Mouse (Mus musculus) adrenal gland, postnatal 4 days (tissue): ENCODE results near the gene Lta. TPM values are rescaled to one million over a fixed set of nuclear protein-coding genes. Genes with fewer than 3 reads are reported as not detected.

ENCODE experiments used
- DNase-seq, 2 experiments: peaks; one replicate each; pipeline ENCODE4 v3.0.0; 2021 to 2022; ENCODE audit warnings: low spot score in 2 of 2, mixed read lengths in 2 of 2
- microRNA-seq: library from miRNA; unstranded; fragments of <30 nt; microRNA quantifications from one replicate; pipeline ENCODE4 v1.2.0, GENCODE M21; 2021
- total RNA-seq, 2 experiments: library from RNA; stranded (reverse); gene quantifications; 2 replicates each; pipeline ENCODE4 v1.2.3; 2021

The Lta gene
- total RNA-seq, 2 experiments from 2014 or later = 0.73 to 0.78 TPM

DNA sequence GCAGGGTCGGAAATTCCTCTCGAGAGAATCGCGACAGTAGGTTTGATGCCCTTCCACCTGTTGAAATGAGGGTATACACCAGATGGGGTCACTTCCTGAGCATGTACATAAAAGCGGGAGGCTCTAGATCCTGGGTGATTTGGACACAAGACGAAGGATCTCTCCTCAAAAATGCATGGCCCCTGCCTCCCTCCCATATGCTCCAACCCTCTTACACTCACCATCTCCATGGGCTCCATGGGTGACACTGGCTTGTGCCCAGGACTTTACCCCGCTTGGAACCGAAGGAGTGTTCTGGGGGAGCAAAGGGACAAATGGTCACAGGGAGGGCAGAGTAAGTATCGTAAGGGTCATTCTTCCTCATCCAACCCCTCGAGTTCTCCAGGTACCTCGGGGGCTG lies 43.7 kb downstream of the Lta start:
- no peak for DNase-seq

DNA sequence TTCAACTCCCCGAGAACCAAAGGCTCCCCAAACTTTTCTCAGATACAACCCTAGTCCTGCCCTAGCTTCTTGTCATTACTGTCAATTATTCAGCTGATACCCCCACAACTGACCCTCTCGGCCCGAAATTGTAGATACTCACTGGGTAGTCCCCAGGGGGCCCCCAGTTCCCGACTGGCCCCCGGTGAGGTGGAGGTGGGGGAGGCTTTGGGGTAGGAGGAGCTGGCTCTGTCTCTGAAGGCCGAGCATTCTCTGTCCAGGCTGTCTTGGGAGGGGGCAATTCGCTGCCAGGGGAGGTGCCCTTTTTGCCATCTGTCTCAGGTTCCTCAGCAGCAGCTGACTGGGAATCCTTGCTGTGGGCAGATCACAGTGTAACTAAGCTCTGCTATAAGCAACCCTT lies 45.5 kb downstream of the Lta start:
- no peak for DNase-seq

GRCm38 (mm10) chr17:35158850-35159593 lies 46.1 kb downstream of the Lta start:
- no peak for DNase-seq

DNA sequence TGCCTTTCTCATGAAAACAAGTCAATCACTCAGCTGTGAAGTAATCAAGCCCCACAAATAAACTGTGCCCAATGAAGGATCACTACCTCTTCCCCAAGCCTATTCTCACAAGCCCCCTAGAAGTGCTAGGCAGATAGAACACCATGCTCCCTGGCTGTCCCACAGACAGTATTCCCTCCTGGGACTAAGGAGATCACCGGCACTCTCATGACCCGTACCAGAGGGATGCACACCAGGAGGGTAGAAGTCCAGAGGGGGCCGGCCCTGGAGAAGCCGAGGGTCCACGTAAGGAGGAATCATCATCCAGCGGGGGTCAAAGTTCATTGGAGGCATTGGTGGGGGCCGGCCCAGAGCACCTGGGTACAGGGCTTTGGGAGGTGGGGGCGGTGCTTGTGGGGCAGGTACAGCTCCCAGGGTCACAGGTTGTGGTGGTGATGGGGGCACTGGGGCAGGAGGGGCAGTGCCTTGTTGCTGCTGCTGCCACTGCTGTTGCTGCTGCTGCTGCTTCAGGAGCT lies 47.4 kb downstream of the Lta start:
- DNase-seq = no peak

GRCm38 (mm10) chr17:35157254-35157653 lies 47.9 kb downstream of the Lta start:
- DNase-seq = no peak

- no peak for DNase-seq
Measured at GRCm38 (mm10) chr17:35156461-35157200, 48.5 kb downstream of the Lta start.

- DNase-seq = no peak
Measured at GRCm38 (mm10) chr17:35155451-35155850, 49.7 kb downstream of the Lta start.

DNA sequence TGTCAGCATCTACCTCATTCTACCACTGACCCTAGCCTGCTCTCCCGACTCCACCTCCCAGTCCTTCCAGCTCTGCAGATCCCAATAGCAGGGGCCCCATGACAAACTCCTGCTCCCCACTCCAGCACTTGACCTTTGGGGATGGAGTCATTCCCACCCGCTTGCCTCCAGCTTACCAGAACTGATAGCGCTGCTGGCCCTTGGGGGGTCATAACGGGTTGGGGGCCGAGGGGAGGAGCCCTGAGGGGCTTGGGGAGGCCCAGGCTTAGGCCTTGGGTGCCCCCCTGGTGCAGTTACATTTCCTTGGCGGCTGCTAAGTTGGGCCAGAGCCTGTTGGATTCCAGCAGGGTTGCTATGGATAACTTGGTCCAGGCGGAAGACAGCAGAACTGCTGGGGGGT lies 50.5 kb downstream of the Lta start:
- DNase-seq = no peak

DNA sequence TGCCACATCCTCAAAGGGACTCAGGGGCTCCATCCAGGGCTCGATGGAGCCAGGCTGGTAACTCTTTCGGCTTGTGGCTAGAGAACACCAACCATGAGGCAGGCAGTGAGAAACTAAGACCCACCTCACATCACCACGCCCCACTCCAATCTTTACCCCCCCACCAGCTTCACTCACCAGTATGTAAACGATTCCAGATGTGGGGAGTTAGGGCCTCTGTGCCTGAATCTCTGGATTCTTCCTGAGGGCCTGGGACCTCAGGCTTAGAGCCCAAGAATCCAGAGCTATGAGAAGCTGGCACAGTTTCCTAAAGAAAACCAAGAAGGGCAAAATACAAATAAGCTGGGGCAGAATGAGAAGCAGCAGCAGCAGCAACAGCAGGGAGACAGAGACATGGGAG lies 51.2 kb downstream of the Lta start:
- no peak for DNase-seq

Small RNA genes within 50 kb of the gene (microRNA-seq; reads per million reads assigned to microRNA genes)
- not detected for gene Mir6973a
- not detected for gene Mir6974
- 2.1 reads per million for gene Mir6975
- not detected for gene Mir8094

Other genes starting within 250 kb of the Lta start
- gene Hspa1b, start 246.1 kb downstream of the Lta start, total RNA-seq = 10 to 100 TPM; 26.9 to 33.2 TPM
- not detected for gene Gm20481, start 235.4 kb downstream of the Lta start, total RNA-seq
- gene Hspa1a, start 233.2 kb downstream of the Lta start, total RNA-seq = 10 to 100 TPM; 12.6 to 14.5 TPM
- 1 to 10 TPM in 1 of 2 experiments, under 1 TPM in 1; 0.39 to 1.3 TPM for gene Hspa1l, start 232.6 kb downstream of the Lta start, total RNA-seq
- 10 to 100 TPM; 50.5 to 54.8 TPM for gene Lsm2, start 223.5 kb downstream of the Lta start, total RNA-seq
- gene Vars, start 204.4 kb downstream of the Lta start, total RNA-seq = 10 to 100 TPM; 77.9 to 89.1 TPM
- gene Vwa7, start 188.8 kb downstream of the Lta start, total RNA-seq = 1 to 10 TPM; 1.2 to 1.5 TPM
- 1 to 10 TPM; 3.8 to 4.1 TPM for gene Sapcd1, start 177.3 kb downstream of the Lta start, total RNA-seq
- 10 to 100 TPM in 1 of 2 experiments, 1 to 10 TPM in 1; 8.2 to 11.0 TPM for gene Msh5, start 158.6 kb downstream of the Lta start, total RNA-seq
- gene Clic1, start 155.4 kb downstream of the Lta start, total RNA-seq = 100 to 1,000 TPM; 137 to 146 TPM
- gene Ddah2, start 146.3 kb downstream of the Lta start, total RNA-seq = 10 to 100 TPM; 55.1 to 67.4 TPM
- under 1 TPM; 0.31 to 0.34 TPM for gene Ly6g6c, start 140.0 kb downstream of the Lta start, total RNA-seq
- under 1 TPM; 0.22 to 0.90 TPM for gene Mpig6b, start 139.2 kb downstream of the Lta start, total RNA-seq
- not detected for gene Ly6g6e, start 128.4 kb downstream of the Lta start, total RNA-seq
- gene Ly6g6d, start 127.3 kb downstream of the Lta start, total RNA-seq = 1 to 10 TPM; 2.0 to 2.4 TPM
- gene Ly6g6f, start 119.7 kb downstream of the Lta start, total RNA-seq = not detected
- gene Abhd16a, start 116.1 kb downstream of the Lta start, total RNA-seq = 10 to 100 TPM; 92.8 to 96.8 TPM
- not detected for gene Ly6g5c, start 97.1 kb downstream of the Lta start, total RNA-seq
- 1 to 10 TPM in 1 of 2 experiments, under 1 TPM in 1; 0.62 to 1.4 TPM for gene Ly6g5b, start 89.9 kb downstream of the Lta start, total RNA-seq
- 10 to 100 TPM; 14.7 TPM for gene Gpank1, start 83.9 kb downstream of the Lta start, total RNA-seq
- gene Csnk2b, start 83.3 kb downstream of the Lta start, total RNA-seq = 100 to 1,000 TPM; 199 to 211 TPM
- 10 to 100 TPM; 29.0 to 30.9 TPM for gene D17H6S53E, start 79.0 kb downstream of the Lta start, total RNA-seq
- gene Apom, start 73.3 kb downstream of the Lta start, total RNA-seq = 10 to 100 TPM in 1 of 2 experiments, 1 to 10 TPM in 1; 6.9 to 54.4 TPM
- gene Bag6, start 70.2 kb downstream of the Lta start, total RNA-seq = 100 to 1,000 TPM; 425 to 435 TPM
- gene Prrc2a, start 40.5 kb downstream of the Lta start, total RNA-seq = 100 to 1,000 TPM; 264 to 295 TPM
- 10 to 100 TPM in 1 of 2 experiments, 1 to 10 TPM in 1; 9.8 to 10.6 TPM for gene Aif1, start 29.3 kb downstream of the Lta start, total RNA-seq
- gene Lst1, start 16.9 kb downstream of the Lta start, total RNA-seq = 10 to 100 TPM; 11.0 to 13.5 TPM
- gene Ltb, start 10.9 kb downstream of the Lta start, total RNA-seq = 1 to 10 TPM; 6.6 to 9.3 TPM
- gene Tnf, start 3.3 kb downstream of the Lta start, total RNA-seq = under 1 TPM; 0.42 to 0.76 TPM
- not detected for gene Gm16181, start 15.5 kb upstream of the Lta start, total RNA-seq
- 10 to 100 TPM; 11.4 to 12.4 TPM for gene Atp6v1g2, start 28.3 kb upstream of the Lta start, total RNA-seq
- 10 to 100 TPM; 25.6 to 26.0 TPM for gene Nfkbil1, start 30.4 kb upstream of the Lta start, total RNA-seq
- gene Ddx39b, start 36.4 kb upstream of the Lta start, total RNA-seq = 100 to 1,000 TPM; 364 to 387 TPM
- gene H2-D1, start 57.4 kb upstream of the Lta start, total RNA-seq = 10 to 100 TPM; 78.4 to 82.3 TPM
- 1 to 10 TPM; 1.2 to 1.6 TPM for gene H2-Q1, start 115.1 kb upstream of the Lta start, total RNA-seq
- gene H2-Q2, start 136.9 kb upstream of the Lta start, total RNA-seq = 1 to 10 TPM; 1.0 to 1.3 TPM
- gene H2-Q4, start 174.3 kb upstream of the Lta start, total RNA-seq = 10 to 100 TPM; 26.0 to 26.5 TPM
- 1 to 10 TPM; 1.9 to 2.3 TPM for gene H2-Q6, start 219.5 kb upstream of the Lta start, total RNA-seq
- 1 to 10 TPM; 1.7 to 3.0 TPM for gene H2-Q7, start 233.8 kb upstream of the Lta start, total RNA-seq